Mouse (Mus musculus): ENCODE measurements around the gene Mtss1l.

- TF ChIP-seq POLR2A (IDR thresholded peaks at IDR 0.05; ENCODE audit: extremely low read depth, insufficient read depth, low read length) (no peak), CTCF (IDR thresholded peaks at IDR 0.05; ENCODE audit: extremely low read depth, insufficient read depth, low read length) (no peak)
These were observed 69.0 kb downstream of the Mtss1l start for GRCm38 (mm10) chr8:110790270-110790669.
